Mouse (Mus musculus) MEL-GATA-1-ER (cell line): ENCODE measurements around the gene Mex3b.
A peak's percentile ranks its signal among the peaks of the same experiment; 100 is the strongest.

ENCODE experiments used
- DNase-seq: peaks from one replicate; pipeline ENCODE4 v3.0.0-alpha.2; 2012; ENCODE audit warnings: low read depth; ENCODE audit errors: extremely low read depth

The Mex3b gene

DNA sequence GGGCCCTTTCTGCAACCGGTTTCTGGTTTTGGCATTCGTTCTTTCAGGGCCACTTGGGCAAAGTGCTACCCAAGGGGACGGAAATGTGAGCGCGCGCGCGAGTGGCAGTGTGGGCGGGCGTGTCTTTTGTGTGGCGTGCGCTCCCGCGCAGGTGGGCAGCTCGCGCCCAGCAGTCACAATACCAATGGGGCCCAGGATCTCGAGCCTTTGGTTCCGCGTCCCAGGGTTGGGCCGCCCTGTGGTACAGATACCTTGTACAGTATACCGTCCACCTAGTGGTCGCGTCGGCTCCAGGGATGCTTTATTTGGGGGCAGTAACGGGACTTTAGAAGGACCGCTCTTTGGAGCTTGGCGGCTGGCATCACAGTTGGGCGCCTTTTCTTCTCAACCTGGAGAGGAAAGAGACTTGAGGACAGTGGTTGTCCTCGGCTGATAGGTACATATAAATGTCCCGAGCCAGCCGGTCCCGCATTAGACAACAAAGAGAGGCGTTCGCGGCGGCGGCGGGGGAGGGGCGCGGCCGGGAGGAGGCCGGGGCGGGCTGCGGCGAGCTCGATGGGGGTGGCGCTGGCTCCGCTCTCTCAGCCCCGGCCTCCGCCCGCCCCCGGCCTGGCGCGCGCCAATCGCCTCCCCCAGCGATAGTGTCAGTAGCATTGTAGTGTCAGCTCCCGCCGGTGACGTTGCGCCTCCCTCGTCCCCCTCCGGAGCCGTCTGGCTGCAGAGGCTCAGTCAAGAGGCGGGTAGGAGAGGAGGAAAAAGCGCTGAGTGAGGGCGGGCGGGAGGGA lies 455 bp upstream of the Mex3b start:
- DNase-seq = peak; percentile 87

DNA sequence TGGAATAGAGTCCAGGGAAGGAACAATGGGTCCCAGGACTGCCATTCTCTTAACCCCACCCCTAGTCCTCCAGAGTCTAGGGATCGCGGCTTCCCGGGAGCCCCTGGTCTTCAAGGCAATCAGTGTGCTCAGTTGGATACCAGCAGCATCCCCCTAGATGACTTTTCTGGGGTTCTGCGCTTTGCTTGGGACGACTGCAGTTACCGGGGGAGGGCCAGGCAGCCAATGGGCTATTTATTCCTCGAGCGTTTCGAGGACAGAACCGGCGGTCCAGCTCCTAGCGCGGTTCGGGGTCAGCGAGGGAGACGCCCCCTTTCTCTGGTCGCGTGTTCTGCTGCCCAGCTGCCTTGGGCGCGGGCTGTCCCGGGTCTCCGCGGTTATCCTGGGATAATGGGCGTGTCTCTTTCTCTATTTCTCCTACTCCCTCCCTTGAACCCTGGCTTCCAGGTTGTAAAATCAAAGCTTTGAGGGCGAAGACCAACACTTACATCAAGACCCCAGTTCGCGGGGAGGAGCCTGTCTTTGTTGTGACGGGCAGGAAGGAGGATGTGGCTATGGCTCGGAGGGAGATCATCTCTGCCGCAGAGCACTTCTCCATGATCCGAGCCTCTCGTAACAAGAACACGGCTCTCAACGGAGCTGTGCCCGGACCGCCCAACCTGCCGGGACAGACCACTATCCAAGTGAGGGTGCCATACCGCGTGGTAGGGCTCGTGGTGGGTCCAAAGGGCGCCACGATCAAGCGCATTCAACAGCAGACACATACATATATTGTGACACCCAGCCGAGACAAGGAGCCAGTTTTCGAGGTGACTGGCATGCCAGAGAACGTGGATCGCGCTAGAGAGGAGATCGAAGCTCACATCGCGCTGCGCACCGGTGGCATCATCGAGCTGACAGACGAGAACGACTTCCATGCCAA lies 1.4 kb downstream of the Mex3b start:
- DNase-seq = no peak

- no peak for DNase-seq
Observed at GRCm38 (mm10) chr7:82869231-82870147, 2.4 kb downstream of the Mex3b start.

DNA sequence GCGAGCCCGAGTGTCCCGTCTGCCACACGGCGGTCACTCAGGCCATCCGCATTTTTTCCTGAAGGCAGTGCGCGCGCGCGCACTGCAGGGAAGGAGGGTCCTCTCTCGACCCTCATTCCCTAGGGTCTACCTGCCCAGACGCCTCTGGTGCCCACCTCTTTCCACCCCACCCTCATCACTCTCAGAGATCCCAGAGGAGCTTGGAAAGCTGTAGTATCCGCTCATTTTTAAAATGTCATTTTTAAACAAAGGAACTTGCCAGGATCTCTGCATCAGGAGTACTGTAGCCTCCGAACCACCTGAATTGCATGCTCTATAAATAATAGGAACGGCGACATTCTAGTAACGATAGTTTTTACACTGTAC lies 3.0 kb downstream of the Mex3b start:
- no peak for DNase-seq

GRCm38 (mm10) chr7:82876551-82876950 lies 9.4 kb downstream of the Mex3b start:
- no peak for DNase-seq

DNA sequence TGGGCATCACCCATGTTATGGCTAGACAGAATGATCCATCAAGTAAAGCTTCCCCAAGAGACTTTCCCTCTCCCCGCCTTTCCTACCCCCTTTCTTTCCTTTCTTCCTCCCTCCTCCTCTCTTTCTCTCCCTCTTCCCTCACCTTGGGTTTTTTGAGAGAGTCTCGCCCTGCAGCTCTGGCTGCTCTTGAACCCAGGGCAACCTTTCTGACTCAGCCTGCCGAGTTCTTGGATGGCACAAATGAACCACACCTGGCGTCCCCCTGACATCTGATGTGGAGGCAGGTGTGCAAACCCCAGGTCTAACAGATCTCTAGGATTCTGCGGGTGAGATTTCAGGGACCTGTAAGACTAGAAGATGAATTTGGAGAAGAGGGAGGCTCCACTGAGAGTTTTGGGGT lies 12.9 kb downstream of the Mex3b start:
- no peak for DNase-seq

GRCm38 (mm10) chr7:82880700-82881099 lies 13.6 kb downstream of the Mex3b start:
- no peak for DNase-seq

GRCm38 (mm10) chr7:82890317-82890850 lies 23.3 kb downstream of the Mex3b start:
- DNase-seq = no peak

DNA sequence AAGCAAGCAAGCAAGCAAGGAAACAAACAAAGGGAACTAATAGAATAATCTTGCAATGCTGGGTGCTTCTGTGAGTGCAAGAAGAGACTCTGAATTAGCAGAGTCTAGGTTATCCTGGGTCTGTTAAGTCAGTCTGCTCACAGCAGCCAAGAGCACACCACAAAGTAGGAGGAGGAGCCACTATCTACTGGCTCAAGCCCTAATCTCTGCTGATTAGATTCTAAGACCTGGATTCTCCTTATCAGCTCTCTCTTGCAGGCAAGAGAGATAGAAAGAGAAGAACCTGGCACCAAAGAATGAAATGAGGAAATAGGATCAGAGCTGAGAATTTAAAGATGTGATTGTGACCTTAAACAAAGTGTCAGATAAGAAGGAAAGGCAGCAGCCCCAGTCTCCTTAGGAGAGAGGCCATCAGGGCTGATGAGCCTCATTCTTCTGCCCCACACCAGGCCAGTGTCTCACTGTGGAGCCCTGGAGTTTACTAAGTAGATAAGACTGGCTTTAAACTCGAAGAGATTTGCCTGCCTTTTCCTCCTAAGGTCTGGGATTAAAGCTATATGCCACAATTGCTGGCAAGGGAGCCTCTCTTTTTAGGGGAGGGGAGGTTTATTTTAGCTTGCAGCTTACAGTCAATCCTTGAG lies 23.9 kb downstream of the Mex3b start:
- no peak for DNase-seq

DNA sequence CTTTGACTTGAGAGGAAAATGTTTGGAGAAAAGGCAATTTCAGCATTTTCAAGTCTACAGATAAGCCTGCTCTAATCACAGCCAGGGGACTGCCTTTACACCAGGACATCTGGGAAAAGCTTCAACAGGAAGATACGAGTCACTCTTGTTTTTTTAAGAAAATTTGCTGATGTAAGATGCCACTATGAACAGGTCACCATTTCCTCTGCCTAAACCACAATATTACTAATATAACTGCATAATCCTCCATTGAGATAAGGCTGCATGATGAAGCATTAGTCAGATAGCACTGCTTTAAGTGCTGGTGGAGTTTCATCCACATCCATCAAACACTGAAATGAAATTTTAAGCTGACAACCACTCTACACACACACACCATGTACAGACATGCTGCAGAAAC lies 27.2 kb downstream of the Mex3b start:
- DNase-seq = no peak

DNA sequence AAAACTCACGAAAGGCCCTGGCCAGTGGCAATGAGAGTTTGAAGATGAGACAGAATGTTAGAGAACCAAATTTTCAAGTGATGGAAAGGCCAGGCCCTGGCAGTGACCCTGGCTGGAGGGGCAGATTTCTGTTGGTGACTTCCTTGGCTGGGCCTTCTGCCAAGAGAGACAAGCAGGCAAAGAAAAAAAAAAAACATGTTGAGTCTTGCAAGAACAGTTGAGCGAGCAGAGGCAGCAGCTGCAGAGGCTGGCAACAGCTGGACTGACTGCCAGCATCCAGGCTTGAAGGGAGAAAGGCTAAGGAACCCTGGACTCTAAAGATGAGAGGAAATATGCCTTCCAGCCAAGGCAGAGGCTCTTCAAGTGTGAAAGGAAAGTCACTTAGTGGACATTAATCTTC lies 28.5 kb downstream of the Mex3b start:
- no peak for DNase-seq

DNA sequence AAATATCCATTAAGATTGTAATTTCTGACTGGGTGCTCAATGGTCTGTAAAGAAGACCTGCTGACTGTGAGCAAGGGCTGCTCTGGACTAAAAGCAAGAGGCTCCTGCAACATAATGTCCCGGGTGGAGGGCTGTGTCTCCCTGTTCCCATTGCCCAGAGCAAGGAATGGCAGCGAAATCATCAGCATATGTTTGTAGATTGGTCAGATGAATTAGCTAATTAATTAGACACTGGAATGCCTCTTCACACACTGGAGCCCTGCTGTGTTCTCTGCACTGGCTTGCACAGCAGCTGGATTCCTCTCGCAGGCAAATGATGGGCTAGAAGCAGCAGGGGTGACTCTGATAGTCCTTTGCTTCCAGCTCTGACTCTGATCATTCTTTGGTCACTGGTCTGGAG lies 29.6 kb downstream of the Mex3b start:
- no peak for DNase-seq

DNA sequence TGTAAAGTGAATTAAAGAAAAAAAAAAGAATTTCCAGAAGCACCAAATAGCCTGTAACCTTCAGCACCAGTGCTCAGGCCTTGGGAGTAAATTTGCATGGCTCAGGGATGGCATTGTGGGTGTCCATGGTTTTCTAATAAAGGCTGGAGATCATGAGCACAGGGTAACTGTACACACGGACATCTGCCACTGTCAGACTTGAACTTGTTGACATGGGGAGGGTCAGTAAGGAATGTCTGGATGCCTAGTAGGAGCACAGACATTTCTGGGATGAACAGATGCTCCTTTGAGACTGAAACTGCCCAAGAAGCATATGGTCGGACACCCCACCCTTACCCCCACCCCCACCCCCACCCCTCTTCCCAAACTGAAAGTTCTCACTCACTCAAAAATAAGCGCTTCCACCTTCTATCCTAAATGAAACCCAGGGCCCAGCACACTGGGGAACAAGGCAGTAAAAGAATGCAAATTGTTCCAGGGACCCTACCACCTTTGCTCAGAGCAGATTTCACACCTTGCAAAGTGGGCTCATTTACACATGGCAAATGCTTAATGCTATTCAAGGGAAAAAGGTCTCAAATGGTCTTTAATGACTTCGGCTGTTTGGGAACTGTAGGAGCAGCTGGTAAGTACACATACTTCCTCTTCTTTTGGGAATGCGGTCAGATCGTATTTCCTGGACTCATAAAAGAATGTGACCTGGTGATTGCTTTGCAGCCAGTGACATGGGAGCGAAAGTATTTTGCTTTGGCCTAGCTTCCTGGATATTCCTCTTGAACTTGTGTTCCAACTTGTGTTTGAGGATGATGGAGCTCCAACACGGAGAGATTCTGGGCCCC lies 32.5 kb downstream of the Mex3b start:
- no peak for DNase-seq

DNA sequence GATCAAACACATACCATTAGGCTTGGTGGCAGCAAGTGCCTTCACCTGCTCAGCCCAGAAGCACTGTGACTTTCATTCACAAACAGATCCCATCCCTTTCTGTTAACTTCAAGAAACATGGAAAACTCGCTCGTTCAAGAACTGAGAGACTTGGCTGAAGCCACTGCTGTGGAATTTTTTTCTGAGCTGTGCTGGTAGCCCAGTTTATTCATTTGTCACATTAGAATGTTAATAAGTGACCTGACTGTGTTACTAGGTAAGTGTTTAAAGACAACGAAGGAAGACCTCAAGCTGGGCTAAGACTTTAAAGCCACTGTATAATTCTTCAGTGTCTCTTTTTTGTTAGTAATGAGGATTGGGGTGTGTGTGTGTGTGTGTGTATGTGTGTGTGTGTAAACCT lies 35.9 kb downstream of the Mex3b start:
- DNase-seq = no peak

DNA sequence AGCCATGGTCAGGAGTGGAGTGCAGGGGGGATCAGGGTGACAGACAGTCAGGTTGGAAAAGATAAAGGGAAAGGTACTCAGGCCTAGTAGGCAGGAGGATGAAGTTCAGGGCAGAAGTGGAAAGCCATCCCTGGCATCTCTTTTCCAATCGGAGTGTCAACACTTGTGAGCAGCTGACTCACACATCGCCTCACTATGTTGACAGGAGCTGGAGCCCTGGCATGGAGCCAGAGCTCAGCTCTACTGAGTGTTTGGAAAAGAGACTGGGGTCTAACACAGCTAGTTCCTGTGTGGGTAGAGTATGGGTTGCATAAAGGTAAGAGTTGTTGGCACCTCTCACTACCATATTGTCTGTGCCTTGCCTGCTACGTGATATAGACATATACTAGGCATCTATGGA lies 38.4 kb downstream of the Mex3b start:
- no peak for DNase-seq

- DNase-seq = no peak
Observed at GRCm38 (mm10) chr7:82907081-82907480, 39.9 kb downstream of the Mex3b start.

GRCm38 (mm10) chr7:82910536-82911384 lies 43.6 kb downstream of the Mex3b start:
- no peak for DNase-seq

DNA sequence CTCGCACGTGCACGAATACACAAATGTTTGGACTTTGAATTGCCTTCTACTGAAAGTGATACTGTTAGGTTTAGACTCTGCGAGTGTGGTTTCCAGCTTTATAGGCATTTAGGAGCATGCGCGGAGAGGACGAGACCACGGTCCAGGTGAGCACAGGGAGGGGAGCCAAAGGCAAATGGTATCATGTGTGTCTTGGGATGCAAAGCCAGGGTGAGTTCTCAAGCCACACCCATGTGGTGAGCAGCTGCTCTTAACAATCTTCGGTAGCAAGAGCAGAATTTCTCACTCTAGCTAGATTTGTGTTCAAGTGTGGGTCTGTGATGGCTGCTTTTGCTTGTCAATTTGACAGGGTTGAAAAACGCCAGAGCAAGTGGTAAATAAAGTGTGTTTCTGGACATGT lies 44.4 kb downstream of the Mex3b start:
- no peak for DNase-seq

- no peak for DNase-seq
Observed at GRCm38 (mm10) chr7:82914297-82914696, 47.2 kb downstream of the Mex3b start.
